Mouse (Mus musculus) brown adipose tissue, adult 24 weeks (tissue): ENCODE measurements around the gene Ncoa1. TPM values are rescaled to one million over a fixed set of nuclear protein-coding genes. Genes with fewer than 3 reads are reported as not detected.

Source experiments
- H3K27ac ChIP-seq: fragments of 200-500 bp; replicated peaks from 2 replicates; pipeline ENCODE4 v1.5.1; 2012; ENCODE audit warnings: low read depth, mild to moderate bottlenecking, low read length
- H3K4me1 ChIP-seq: fragments of 200-500 bp; 2 replicates; pipeline ENCODE4 v1.6.1; 2012; ENCODE audit warnings: low read length, mixed read lengths; ENCODE audit not compliant: control insufficient read depth, insufficient read depth, insufficient read length
- H3K4me3 ChIP-seq: fragments of 200-500 bp; 2 replicates; pipeline ENCODE4 v1.5.1; 2012; ENCODE audit warnings: low read depth, mild to moderate bottlenecking, low read length, moderate library complexity; ENCODE audit not compliant: insufficient read depth
- polyA plus RNA-seq: library from polyadenylated mRNA; stranded (reverse); fragments of >200 nt; gene quantifications from 2 replicates; pipeline ENCODE4 v1.2.4, GENCODE M21; 2012; ENCODE audit not compliant: missing spikeins, insufficient read depth, insufficient read length

Ncoa1 gene
- polyA plus RNA-seq, 1 experiment: 32.9 TPM

GRCm38 (mm10) chr12:4488411-4488810, 11.4 kb upstream of the Ncoa1 start:
- H3K4me3 ChIP-seq: no peak overlapping the region
- no peak overlapping the region for H3K27ac ChIP-seq
- no peaks in the 10 kb centered on the region; the same call in 1 of the 2 replicates for H3K4me1 ChIP-seq

GRCm38 (mm10) chr12:4483386-4483785, 6.4 kb upstream of the Ncoa1 start:
- Histone ChIP-seq H3K4me3 (no peak overlapping the region), H3K4me1 (no peaks in the 10 kb centered on the region; the same call in 1 of the 2 replicates), H3K27ac (no peak overlapping the region)

- Histone ChIP-seq H3K4me3 (no peak overlapping the region), H3K27ac (no peak overlapping the region), H3K4me1 (no peaks in the 10 kb centered on the region; the same call in 1 of the 2 replicates)
These were observed 4.7 kb upstream of the Ncoa1 start for GRCm38 (mm10) chr12:4481687-4482086.

GRCm38 (mm10) chr12:4480250-4480649, 3.3 kb upstream of the Ncoa1 start:
- Histone ChIP-seq H3K4me3 (no peak overlapping the region), H3K4me1 (peaks cover 2% of the 10 kb centered on the region; the same call in 1 of the 2 replicates), H3K27ac (no peak overlapping the region)

- H3K4me1 ChIP-seq: peaks cover 2% of the 10 kb centered on the region; the same call in 1 of the 2 replicates
- no peak overlapping the region for H3K4me3 ChIP-seq
- no peak overlapping the region for H3K27ac ChIP-seq
These were observed 2.3 kb upstream of the Ncoa1 start for GRCm38 (mm10) chr12:4479171-4479881.

- Histone ChIP-seq H3K4me3 (no peak overlapping the region), H3K4me1 (peaks cover 5% of the 10 kb centered on the region; the same call in 1 of the 2 replicates), H3K27ac (no peak overlapping the region)
These were observed 1.2 kb upstream of the Ncoa1 start for GRCm38 (mm10) chr12:4477941-4478795.

- H3K27ac ChIP-seq: peak overlapping the region; percentile 95
- H3K4me3 ChIP-seq: peak overlapping the region; percentile 100
- peaks cover 5% of the 10 kb centered on the region; the same call in 1 of the 2 replicates for H3K4me1 ChIP-seq
These were observed 621 bp downstream of the Ncoa1 start for GRCm38 (mm10) chr12:4476291-4476831.

GRCm38 (mm10) chr12:4475251-4475993, 1.6 kb downstream of the Ncoa1 start:
- Histone ChIP-seq H3K4me1 (peaks cover 5% of the 10 kb centered on the region; the same call in 1 of the 2 replicates), H3K27ac (peak overlapping the region; percentile 50), H3K4me3 (peak overlapping the region; percentile 100)

- Histone ChIP-seq H3K4me1 (peaks cover 3% of the 10 kb centered on the region; the same call in 1 of the 2 replicates), H3K27ac (no peak overlapping the region), H3K4me3 (no peak overlapping the region)
These were observed 7.9 kb downstream of the Ncoa1 start for GRCm38 (mm10) chr12:4469115-4469514.

GRCm38 (mm10) chr12:4463701-4464100, 13.3 kb downstream of the Ncoa1 start:
- Histone ChIP-seq H3K4me3 (no peak overlapping the region), H3K27ac (peak overlapping the region; percentile 91), H3K4me1 (peaks cover 2% of the 10 kb centered on the region)

GRCm38 (mm10) chr12:4462420-4462819, 14.6 kb downstream of the Ncoa1 start:
- Histone ChIP-seq H3K27ac (no peak overlapping the region), H3K4me1 (peaks cover 2% of the 10 kb centered on the region), H3K4me3 (no peak overlapping the region)

GRCm38 (mm10) chr12:4460990-4461389, 16.0 kb downstream of the Ncoa1 start:
- Histone ChIP-seq H3K4me1 (peaks cover 2% of the 10 kb centered on the region), H3K4me3 (no peak overlapping the region), H3K27ac (no peak overlapping the region)

GRCm38 (mm10) chr12:4454956-4455565, 21.9 kb downstream of the Ncoa1 start:
- Histone ChIP-seq H3K4me3 (no peak overlapping the region), H3K4me1 (peaks cover 10% of the 10 kb centered on the region), H3K27ac (no peak overlapping the region)

GRCm38 (mm10) chr12:4454248-4454647, 22.7 kb downstream of the Ncoa1 start:
- no peak overlapping the region for H3K27ac ChIP-seq
- peaks cover 10% of the 10 kb centered on the region for H3K4me1 ChIP-seq
- H3K4me3 ChIP-seq: no peak overlapping the region
